Mouse (Mus musculus): ENCODE data around the gene Myh8. TPM values are rescaled to one million over a fixed set of nuclear protein-coding genes. Genes with fewer than 3 reads are reported as not detected.

The Myh8 gene
- polyA plus RNA-seq (2012; rRNA removed) = not detected in 2 replicates

GRCm38 (mm10) chr11:67276601-67277174 lies at the start of gene Myh8:
Gene Myh8 (plus strand): TSS chr11:67277124.

DNA sequence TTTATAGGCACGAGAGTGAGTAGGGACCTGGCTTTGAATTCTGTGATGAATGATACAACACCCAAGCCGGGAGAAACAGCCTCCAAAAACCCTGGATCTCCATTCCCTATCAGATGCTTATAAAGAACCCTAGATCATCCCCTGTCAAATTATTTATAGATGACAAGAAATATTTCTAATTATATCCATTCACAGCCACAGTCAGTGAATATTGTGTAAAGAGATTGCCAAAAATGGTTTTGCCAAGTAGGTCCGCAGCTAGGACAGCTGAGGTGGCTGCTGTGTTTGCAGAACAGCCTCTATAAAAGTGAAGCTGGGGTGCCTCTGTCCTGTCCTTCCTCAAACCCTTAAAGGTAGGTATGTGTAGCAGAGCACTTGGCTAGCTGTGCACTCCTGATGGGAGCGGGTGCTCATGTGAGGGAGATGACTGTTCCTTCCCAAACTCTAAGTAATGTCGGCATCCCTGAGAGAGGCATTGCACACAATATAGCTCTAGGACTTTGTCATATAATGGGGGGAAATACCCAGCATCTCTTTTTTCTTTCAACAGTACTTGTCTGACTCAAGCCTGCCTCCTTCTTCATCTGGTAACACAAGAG lies 39.3 kb upstream of the Myh8 start, which contains the start of gene Myh4:
Myh4 (plus strand) TSS at position 549 of the 599 bp plus-strand sequence.

GRCm38 (mm10) chr11:67321358-67321757 lies 44.4 kb downstream of the Myh8 start, which contains the start of gene Myh13:
Gene Myh13 (plus strand): TSS chr11:67321658.

Other genes starting within 250 kb of the Myh8 start
- gene Adprm, start 224.5 kb upstream of the Myh8 start, polyA plus RNA-seq (2012; rRNA removed) = 7.2 and 8.4 TPM in 2 replicates
- gene Sco1, start 224.5 kb upstream of the Myh8 start, polyA plus RNA-seq (2012; rRNA removed) = 9.7 and 11.0 TPM in 2 replicates
- gene Myh3, start 198.8 kb upstream of the Myh8 start, polyA plus RNA-seq (2012; rRNA removed) = 0.01 and 0.06 TPM in 2 replicates
- gene Myh2, start 106.1 kb upstream of the Myh8 start, polyA plus RNA-seq (2012; rRNA removed) = 0.09 and 0.24 TPM in 2 replicates
- not detected in 2 replicates for gene Myh1, start 77.1 kb upstream of the Myh8 start, polyA plus RNA-seq (2012; rRNA removed)
- not detected in 2 replicates for gene Myh4, start 39.1 kb upstream of the Myh8 start, polyA plus RNA-seq (2012; rRNA removed)
- not detected in 2 replicates for gene Myh13, start 44.5 kb downstream of the Myh8 start, polyA plus RNA-seq (2012; rRNA removed)
- gene Gas7, start 178.3 kb downstream of the Myh8 start, polyA plus RNA-seq (2012; rRNA removed) = 8.1 and 9.0 TPM in 2 replicates